Mouse (Mus musculus): Measurements from ENCODE around the gene Pip5kl1. TPM values are rescaled to one million over a fixed set of nuclear protein-coding genes. Genes with fewer than 3 reads are reported as not detected.
A peak's percentile ranks its signal among the peaks of the same experiment; 100 is the strongest.

Gene Pip5kl1
- polyA plus RNA-seq, 1 experiment, result not detected

DNA sequence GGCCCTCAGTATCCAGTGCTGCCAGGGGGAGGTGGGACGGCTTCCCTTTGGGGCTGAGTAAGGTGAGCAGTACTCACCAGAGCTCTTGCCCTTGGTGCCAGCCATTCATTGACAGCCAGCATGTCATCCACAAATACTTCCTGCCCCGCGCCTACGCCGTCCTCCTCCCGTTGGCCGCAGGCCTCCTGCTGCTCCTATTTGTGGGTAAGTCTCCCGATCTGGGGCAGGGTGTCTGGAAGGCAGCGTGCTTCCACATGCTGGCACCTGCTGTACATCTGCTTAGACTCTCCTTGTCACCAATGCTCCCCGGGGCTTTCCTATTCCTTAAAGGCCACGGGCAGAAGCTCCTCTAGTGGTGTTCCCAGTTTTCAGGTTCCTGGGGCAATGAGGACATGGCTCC is 2.4 kb upstream of the Pip5kl1 start:
- WGBS, result 90% methylated on average over 11 of the region's 11 CpGs
- H3K27ac ChIP-seq (ENCODE audit: control insufficient read depth, insufficient read depth, low read depth, low read length, poor library complexity), result no peak overlapping the region
- TF ChIP-seq POLR2A (IDR thresholded peaks at IDR 0.05; ENCODE audit: borderline replicate concordance, control insufficient read depth, low read depth, low read length), result no peak
- TF ChIP-seq CTCF (IDR thresholded peaks at IDR 0.05; ENCODE audit: control insufficient read depth, insufficient read depth, low read length), result no peak
- no peaks in the 10 kb centered on the region for H3K4me1 ChIP-seq (ENCODE audit: control insufficient read depth, insufficient read depth, low read length)
- H3K4me3 ChIP-seq (replicated peaks; ENCODE audit: control insufficient read depth, low read depth, low read length), result no peak overlapping the region

DNA sequence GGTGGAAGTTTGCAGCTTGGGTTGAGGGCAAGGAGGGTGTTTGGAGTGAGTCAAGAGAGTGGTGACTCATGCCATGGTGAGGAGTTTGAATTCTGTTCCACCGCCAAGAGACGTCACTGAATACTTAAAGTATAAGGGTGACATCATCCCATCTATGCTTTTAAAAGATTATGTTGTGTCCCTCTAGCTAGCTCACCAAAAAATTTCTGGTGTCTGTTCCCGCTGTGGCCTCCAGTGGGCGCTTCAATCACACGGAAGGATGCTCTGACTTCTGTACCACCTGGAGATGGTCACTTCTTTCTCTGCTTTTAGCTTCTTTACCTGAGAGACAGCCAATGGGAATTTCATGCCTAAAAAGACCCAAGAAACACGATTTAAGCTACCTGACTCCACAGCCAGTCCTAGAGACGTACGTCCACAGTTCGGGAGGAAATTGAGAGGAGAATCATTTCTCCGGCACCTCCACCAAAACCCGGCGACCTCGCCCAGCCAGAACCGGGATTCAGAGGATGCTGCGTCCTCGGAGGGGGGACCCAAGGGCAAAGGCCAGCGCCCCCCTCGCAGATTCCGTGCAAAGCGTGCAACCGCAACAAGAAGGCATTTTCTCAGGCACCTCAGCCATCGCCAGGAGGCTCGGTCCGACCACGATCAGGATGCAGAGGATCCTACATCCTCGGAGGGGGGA is 446 bp downstream of the Pip5kl1 start:
- TF ChIP-seq POLR2A (IDR thresholded peaks at IDR 0.05; ENCODE audit: borderline replicate concordance, control insufficient read depth, low read depth, low read length), result no peak
- TF ChIP-seq CTCF (IDR thresholded peaks at IDR 0.05; ENCODE audit: control insufficient read depth, insufficient read depth, low read length), result peak; percentile 70
- 5% methylated on average over 26 of the region's 26 CpGs for WGBS
- Histone ChIP-seq H3K4me1 (ENCODE audit: control insufficient read depth, insufficient read depth, low read length) (no peaks in the 10 kb centered on the region), H3K27ac (ENCODE audit: control insufficient read depth, insufficient read depth, low read depth, low read length, poor library complexity) (no peak overlapping the region), H3K4me3 (replicated peaks; ENCODE audit: control insufficient read depth, low read depth, low read length) (no peak overlapping the region)

- H3K4me3 ChIP-seq (replicated peaks; ENCODE audit: control insufficient read depth, low read depth, low read length), result no peak within 1 kb of the TSS
- no peaks in the 10 kb centered on the region for H3K4me1 ChIP-seq (ENCODE audit: control insufficient read depth, insufficient read depth, low read length)
- no peak within 1 kb of the TSS for H3K27ac ChIP-seq (ENCODE audit: control insufficient read depth, insufficient read depth, low read depth, low read length, poor library complexity)
- TF ChIP-seq CTCF (IDR thresholded peaks at IDR 0.05; ENCODE audit: control insufficient read depth, insufficient read depth, low read length), result no peak
- no peak for TF ChIP-seq POLR2A (IDR thresholded peaks at IDR 0.05; ENCODE audit: borderline replicate concordance, control insufficient read depth, low read depth, low read length)
- WGBS, result 18% methylated on average over 28 of the region's 28 CpGs
Measured at GRCm38 (mm10) chr2:32575586-32576160, 1.1 kb downstream of the Pip5kl1 start, which contains the start of gene 9430097D07Rik. Gene 9430097D07Rik (minus strand): TSS chr2:32575684.

GRCm38 (mm10) chr2:32576532-32576931 is 1.9 kb downstream of the Pip5kl1 start:
- H3K4me3 ChIP-seq (replicated peaks; ENCODE audit: control insufficient read depth, low read depth, low read length), result no peak overlapping the region
- 86% methylated on average over 9 of the region's 9 CpGs for WGBS
- TF ChIP-seq POLR2A (IDR thresholded peaks at IDR 0.05; ENCODE audit: borderline replicate concordance, control insufficient read depth, low read depth, low read length) (no peak), CTCF (IDR thresholded peaks at IDR 0.05; ENCODE audit: control insufficient read depth, insufficient read depth, low read length) (no peak)
- no peaks in the 10 kb centered on the region for H3K4me1 ChIP-seq (ENCODE audit: control insufficient read depth, insufficient read depth, low read length)
- H3K27ac ChIP-seq (ENCODE audit: control insufficient read depth, insufficient read depth, low read depth, low read length, poor library complexity), result no peak overlapping the region

- TF ChIP-seq POLR2A (IDR thresholded peaks at IDR 0.05; ENCODE audit: borderline replicate concordance, control insufficient read depth, low read depth, low read length) (no peak), CTCF (IDR thresholded peaks at IDR 0.05; ENCODE audit: control insufficient read depth, insufficient read depth, low read length) (no peak)
- no peak overlapping the region for H3K4me3 ChIP-seq (replicated peaks; ENCODE audit: control insufficient read depth, low read depth, low read length)
- no peak overlapping the region for H3K27ac ChIP-seq (ENCODE audit: control insufficient read depth, insufficient read depth, low read depth, low read length, poor library complexity)
- H3K4me1 ChIP-seq (ENCODE audit: control insufficient read depth, insufficient read depth, low read length), result no peaks in the 10 kb centered on the region; the same call in 1 of the 2 replicates
- WGBS, result 51% methylated on average over 26 of the region's 30 CpGs
Measured at GRCm38 (mm10) chr2:32578146-32579046, 3.8 kb downstream of the Pip5kl1 start.

DNA sequence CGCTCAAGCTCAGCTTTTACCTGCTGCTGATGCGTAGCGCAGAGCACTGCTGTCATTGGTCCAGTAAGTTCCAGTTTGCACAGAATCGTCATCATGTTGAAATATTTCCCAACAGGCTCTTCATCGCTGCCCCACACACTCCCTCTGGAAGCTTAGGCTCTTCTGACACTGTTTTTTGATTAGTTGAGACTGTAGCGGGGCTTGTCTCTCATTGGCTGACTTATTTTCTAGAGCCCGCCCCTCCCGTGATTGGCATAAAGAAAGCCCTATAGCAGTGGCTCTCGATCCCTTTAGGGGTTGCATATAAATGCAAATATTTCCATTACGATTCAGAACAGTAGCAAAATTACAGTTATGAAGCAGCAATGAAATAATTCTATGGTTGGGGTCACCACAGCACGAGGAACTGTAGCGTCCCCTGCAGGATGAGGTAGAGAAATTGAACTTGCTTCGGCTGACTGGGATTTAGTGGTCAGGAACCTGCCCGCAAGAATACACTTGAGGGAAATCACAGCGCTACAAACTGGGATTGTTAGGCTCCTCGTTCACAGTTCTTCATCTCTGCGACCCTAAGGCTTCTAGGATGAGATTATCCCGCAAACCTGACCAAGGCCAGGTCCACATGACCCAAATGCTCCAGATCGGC is 7.0 kb downstream of the Pip5kl1 start:
- no peak overlapping the region for H3K4me3 ChIP-seq (replicated peaks; ENCODE audit: control insufficient read depth, low read depth, low read length)
- WGBS, result 50% methylated on average over 19 of the region's 19 CpGs
- H3K4me1 ChIP-seq (ENCODE audit: control insufficient read depth, insufficient read depth, low read length), result no peaks in the 10 kb centered on the region; the same call in 1 of the 2 replicates
- H3K27ac ChIP-seq (ENCODE audit: control insufficient read depth, insufficient read depth, low read depth, low read length, poor library complexity), result no peak overlapping the region
- TF ChIP-seq POLR2A (IDR thresholded peaks at IDR 0.05; ENCODE audit: borderline replicate concordance, control insufficient read depth, low read depth, low read length) (no peak), CTCF (IDR thresholded peaks at IDR 0.05; ENCODE audit: control insufficient read depth, insufficient read depth, low read length) (no peak)

DNA sequence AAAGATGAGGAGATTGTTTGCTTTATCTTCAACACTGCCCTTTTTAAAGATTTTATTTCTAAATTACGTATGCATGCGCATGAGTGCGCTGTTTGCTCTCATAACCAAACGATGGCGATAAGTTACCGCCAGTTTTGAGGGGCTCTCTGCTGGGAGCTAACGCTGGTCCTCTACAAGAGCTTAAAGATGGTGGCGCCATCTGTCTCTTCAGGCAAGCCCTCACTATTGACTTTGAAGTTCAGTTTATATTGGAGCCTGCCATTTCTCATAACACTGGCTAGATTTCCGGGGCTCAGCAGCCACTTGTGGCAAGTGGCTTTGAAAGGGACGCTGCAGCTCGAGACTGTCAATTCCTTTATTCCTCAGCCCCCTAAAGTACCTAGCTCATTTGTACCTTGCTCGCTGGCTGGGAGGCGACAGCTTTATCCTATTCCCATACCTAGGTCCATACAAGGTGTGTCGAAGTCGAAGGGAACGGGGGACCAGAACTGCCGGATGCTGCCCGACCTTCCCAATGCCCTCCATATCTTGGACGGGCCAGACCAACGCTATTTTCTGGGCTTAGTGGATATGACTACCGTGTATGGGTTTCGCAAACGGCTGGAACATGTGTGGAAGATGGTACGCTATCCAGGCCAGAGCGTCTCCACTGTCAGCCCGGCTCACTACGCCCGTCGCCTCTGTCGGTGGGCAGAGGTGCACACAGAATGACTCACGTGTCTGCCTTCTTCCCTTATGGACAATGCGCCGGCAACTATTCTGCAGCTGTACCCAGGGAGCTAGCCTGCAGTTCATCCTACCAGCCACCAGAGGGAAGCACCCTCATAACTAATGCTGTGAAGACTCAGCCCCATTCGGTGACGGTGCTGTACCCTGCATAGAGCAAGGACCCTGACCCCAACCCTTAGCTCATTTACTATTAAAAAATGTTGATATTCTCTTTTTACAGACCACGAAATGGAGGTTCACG is 8.5 kb downstream of the Pip5kl1 start:
- Histone ChIP-seq H3K27ac (ENCODE audit: control insufficient read depth, insufficient read depth, low read depth, low read length, poor library complexity) (no peak overlapping the region), H3K4me3 (replicated peaks; ENCODE audit: control insufficient read depth, low read depth, low read length) (no peak overlapping the region), H3K4me1 (ENCODE audit: control insufficient read depth, insufficient read depth, low read length) (no peaks in the 10 kb centered on the region; the same call in 1 of the 2 replicates)
- peak; percentile 31; the same call in 1 of the 2 replicates for TF ChIP-seq POLR2A (IDR thresholded peaks at IDR 0.05; ENCODE audit: borderline replicate concordance, control insufficient read depth, low read depth, low read length)
- peak; percentile 96 for TF ChIP-seq CTCF (IDR thresholded peaks at IDR 0.05; ENCODE audit: control insufficient read depth, insufficient read depth, low read length)
- WGBS, result 11% methylated on average over 37 of the region's 37 CpGs

Measured in bone marrow, adult 2 months (tissue).